Mouse (Mus musculus): ENCODE results near the gene Smpdl3a.

The Smpdl3a gene

GRCm38 (mm10) chr10:57794018-57794417 lies at the start of gene Smpdl3a:
TSS of gene Smpdl3a (plus strand) at chr10:57794335.
- DNase-seq (ENCODE audit: low spot score), result no peak

DNA sequence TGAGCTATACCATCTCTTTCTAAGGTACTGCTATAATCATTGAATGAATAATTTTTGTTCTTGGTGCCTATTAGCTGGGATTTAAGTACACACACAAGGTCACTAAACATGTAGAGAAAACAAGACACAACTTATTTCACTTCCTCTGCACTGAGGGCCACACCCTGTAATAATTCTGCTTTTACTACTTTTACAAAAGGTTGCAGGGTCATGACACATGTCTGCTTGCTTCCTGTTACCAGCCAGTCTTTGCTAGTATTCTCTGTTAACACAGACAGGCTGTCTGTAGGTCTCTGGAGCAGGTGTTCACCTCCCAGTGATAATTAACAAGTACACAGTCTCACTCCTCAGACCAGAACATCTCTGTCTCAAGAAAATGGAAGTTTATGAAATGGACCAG lies 48.7 kb upstream of the Smpdl3a start:
- DNase-seq (ENCODE audit: low spot score), result no peak

DNA sequence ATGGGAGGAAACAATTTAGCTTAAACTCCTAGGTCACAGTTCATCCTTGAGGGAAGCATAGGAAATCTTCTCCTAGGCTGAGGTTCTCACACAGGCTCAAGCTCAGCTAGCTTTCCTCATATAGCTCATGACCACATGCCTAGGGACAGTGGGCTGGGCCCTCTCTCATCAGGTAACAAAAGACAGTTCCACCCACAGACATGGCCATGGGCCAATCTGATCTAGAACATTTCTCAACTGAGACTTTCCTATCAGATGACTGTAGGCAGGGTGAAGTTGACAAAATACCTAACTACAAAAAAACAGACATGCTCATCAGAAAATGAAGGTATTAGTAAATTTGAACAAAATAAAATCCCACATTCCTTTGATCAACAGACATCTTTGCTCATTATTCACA lies 47.0 kb upstream of the Smpdl3a start:
- no peak for DNase-seq (ENCODE audit: low spot score)

DNA sequence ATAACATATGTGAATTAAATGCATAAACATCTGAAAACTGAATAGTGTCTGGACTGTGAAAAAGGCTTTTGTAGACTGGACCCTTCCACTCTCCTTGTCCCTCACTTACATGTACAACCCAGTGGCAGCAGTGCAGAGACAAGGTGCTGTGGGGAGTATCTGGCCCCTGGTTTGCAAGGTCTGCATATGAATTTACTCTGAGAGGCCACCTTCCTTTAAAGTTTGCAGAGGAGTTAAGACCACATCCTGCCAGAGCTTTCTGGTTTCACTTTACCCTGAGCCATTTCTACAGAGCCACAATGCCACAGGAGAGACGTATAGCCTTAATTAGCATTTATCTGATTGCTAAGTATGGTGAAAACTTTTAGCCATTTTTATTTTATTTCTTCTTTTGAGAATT lies 40.8 kb upstream of the Smpdl3a start:
- DNase-seq (ENCODE audit: low spot score), result no peak

GRCm38 (mm10) chr10:57755201-57755736 lies 38.9 kb upstream of the Smpdl3a start:
- no peak for DNase-seq (ENCODE audit: low spot score)

GRCm38 (mm10) chr10:57758999-57759398 lies 35.1 kb upstream of the Smpdl3a start:
- no peak for DNase-seq (ENCODE audit: low spot score)

- no peak for DNase-seq (ENCODE audit: low spot score)
Observed at GRCm38 (mm10) chr10:57760694-57761093, 33.4 kb upstream of the Smpdl3a start.

GRCm38 (mm10) chr10:57763044-57763443 lies 31.1 kb upstream of the Smpdl3a start:
- no peak for DNase-seq (ENCODE audit: low spot score)

DNA sequence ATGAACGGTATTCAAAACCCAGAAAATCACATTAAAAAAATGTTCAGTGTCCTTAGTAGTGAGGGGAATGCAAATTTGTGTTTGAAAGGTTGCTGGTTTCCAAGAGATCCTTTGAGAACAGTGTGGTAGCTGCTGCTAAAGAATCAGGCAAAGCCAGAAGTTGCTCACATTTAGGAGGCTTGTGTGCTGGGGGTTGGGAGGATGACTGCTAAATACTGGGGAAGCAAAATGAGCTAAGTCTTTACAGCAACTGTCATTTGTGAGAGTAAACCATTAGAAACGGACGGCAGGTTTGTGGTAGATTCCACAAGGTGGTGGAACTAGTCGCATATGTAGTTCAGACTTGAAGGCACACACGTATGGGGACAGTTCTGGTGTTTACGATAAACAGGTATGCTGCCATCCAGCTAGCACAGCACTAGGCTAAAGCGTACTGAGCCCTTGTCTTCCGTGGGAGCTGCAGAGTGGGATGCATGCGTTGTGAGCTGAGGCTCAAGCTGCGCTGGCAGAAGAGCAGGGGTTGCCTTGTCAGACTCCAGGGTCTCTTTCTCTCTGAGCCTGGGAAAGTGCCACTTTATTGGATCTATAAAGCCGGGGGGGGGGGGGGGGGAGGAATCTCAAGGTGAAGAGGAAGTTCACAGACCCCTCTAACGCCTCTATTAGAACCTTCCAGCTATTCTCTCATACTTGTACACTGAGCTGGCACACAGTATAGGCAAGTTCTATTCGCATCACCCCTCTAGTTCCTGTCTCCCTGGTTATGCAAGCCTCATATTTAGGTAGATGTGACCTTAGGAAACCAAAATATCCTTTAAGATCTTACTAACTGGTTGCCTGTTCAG lies 10.6 kb upstream of the Smpdl3a start:
- DNase-seq (ENCODE audit: low spot score), result no peak

DNA sequence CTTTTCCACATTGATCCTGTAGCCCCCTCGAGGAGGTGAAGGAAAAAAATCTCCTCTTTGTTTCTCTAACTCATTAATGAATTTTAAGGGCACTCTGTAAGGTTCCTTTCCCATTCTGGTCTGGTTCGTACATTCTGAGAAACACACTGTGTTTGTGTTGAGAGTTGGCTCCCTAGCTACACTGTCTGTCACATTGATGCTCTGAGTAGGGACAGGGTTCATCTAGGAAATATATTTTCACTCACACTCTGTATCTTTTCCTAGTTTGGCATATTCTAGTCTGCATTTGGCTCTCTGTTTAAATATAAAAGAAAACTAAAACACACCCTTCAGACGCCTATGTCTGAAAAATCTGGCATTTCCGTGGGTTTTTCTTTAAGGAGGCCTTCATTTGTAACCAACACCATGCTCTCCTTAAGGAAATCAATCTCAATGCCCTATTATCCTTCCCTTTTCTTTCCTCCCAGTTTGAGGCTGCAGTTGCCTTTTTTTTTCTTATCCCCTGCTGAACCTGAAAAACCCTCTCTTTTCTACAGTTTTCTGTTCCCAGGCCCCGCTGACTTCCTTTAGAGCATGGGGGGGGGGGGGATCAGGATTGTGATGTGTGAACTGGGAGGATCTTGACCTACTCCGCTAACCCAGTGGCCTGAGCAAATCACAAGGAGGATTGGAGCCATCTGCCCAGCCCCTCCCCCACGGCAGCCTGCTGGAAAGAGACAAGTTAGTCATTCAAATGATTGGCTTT lies 9.8 kb upstream of the Smpdl3a start:
- peak; percentile 5 for DNase-seq (ENCODE audit: low spot score)

DNA sequence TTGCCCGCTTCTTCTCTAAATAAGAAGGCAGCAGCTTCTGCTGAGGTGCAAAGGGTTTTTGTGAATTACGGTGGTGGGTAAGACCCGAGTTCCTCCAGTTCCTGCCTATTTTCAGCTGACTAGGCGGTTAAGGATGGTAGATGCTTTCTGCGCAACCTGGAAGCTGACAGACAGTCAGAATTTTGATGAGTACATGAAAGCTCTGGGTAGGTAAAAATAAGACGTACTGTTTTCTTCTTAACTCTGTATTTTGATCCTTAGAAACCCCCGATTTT lies 9.3 kb upstream of the Smpdl3a start, which contains the start of gene Fabp7:
Gene Fabp7 (plus strand): TSS at position 6 of the 275 bp plus-strand sequence.
- no peak for DNase-seq (ENCODE audit: low spot score)

- no peak for DNase-seq (ENCODE audit: low spot score)
Observed at GRCm38 (mm10) chr10:57785552-57785951, 8.6 kb upstream of the Smpdl3a start.

- no peak for DNase-seq (ENCODE audit: low spot score)
Observed at GRCm38 (mm10) chr10:57792957-57793356, 1.2 kb upstream of the Smpdl3a start.

GRCm38 (mm10) chr10:57794491-57795461 lies 641 bp downstream of the Smpdl3a start:
- no peak for DNase-seq (ENCODE audit: low spot score)

DNA sequence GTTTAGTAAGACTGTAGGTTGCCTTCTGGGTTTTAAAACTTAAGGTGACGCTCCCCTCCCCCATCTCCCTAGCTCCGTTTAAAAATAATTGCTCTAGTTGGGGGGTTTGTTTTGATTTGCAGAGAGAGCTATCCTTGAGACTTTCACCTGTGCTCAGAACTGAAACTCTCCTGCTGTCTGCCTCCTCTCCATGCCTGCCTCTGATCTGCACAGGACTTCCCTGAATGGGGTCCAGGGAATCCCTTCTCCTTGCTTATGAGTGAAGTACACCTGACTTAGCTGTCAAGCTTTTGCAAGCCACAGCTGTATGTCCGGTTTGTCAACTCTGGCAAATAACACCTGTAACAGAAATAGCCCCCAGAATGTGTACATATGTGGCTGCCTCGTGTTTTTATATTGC lies 1.4 kb downstream of the Smpdl3a start:
- DNase-seq (ENCODE audit: low spot score), result no peak

- no peak for DNase-seq (ENCODE audit: low spot score)
Observed at GRCm38 (mm10) chr10:57796057-57796456, 1.9 kb downstream of the Smpdl3a start.

DNA sequence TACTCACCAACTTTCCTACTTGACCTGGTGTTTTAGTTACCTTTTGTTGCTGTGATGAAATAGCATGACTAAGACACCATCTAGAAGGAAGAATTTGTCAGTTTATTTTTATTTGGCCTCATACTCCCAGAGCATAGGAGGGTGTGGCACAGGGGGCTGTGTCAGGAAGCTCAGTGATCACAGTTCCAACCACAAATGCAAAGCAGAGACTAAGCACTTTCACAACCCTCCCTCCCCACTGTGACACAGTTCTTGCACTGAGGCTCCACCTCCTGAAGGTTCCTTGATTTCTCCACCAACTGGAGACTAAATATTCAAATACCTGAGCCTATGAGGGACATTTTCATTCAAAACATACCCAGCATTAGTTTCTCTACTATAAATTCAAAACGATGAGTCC lies 5.4 kb downstream of the Smpdl3a start:
- DNase-seq (ENCODE audit: low spot score), result no peak

DNA sequence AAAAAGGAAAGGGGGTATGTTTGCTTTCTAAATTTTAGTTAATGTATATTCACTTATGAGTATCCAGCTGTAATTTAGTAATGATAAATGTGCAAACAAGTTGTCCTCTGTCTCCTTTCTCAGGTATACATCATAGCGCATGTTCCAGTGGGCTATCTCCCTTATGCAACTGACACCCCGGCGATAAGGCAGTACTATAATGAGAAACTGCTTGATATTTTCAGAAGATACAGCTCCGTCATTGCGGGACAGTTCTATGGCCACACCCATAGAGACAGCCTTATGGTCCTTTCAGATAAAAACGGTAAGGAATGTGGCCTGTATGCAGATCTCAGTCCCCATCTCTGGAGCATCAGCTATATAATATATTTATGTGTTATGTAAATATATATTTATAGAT lies 13.6 kb downstream of the Smpdl3a start:
- no peak for DNase-seq (ENCODE audit: low spot score)

DNA sequence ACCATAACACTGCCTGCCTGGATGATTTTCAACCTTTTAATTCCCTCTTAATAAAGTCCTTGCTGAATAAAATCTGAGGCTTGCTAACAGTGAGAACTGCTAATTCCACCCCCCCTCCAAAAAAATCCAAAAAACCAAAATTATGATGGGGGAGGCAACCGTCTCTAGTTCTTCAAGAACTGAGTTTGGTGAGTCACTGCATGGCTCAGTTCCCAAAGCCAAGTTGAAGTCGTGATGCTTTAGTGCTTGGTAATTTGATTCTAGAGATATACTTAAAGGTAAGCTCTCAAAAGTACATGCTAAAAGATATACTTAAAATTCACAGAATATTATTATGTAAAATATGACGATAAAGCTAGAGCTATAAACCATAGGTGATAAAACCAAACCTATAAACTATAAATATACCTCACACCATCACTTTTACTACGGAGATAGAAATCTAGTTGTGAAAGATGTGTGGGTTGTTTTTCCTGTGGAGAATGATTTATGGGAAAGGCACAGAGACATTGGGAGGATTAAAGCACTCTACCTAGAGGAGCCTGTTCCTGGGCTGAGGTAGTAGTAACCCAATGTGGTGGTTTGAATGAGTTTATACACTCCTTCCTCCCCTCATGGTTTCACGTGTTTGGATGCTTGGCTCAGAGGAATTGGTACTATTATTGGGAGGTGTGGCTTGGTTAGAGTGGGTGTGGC lies 18.2 kb downstream of the Smpdl3a start:
- DNase-seq (ENCODE audit: low spot score), result no peak

DNA sequence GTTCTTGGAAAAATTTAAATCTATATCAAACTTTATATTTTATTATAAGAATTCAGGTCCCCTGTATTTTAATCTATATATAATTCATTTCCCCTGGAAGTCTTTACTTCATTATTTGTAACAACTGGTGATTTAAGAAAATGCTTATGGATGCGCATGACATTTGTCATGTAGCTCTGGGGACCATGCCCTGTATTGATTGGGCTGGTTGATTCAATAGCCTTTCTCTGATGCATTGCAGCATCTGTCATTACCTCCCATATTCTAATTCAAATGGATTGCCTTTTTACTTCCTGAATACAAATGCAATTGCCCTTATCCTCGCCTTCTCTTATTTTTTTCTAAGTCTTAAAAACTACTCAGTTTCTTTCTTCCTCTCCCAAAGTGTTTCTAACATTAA lies 20.2 kb downstream of the Smpdl3a start:
- no peak for DNase-seq (ENCODE audit: low spot score)

DNA sequence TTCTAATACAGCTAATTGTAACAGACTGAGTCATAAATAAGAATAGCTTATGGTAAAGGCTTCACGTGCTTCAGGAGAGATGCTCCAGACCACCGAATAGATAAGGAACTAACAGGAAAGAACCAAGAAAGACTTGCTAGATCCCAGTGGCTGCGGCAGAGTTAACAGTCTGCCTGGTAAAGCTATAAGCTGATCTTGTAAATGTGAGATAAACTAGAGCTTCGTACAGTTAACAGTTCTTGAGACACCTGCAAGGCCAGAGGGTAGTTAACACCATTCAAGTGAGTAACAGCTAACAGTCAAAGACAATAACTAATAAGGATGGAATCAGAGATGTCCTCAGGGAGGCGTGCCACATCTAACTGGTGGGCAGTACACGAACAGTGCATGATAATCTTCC lies 21.7 kb downstream of the Smpdl3a start:
- no peak for DNase-seq (ENCODE audit: low spot score)

- DNase-seq (ENCODE audit: low spot score), result no peak
Observed at GRCm38 (mm10) chr10:57819209-57819608, 25.1 kb downstream of the Smpdl3a start.
